Mouse (Mus musculus): ENCODE data around the gene Gjb4.

- TF ChIP-seq POLR2A (IDR thresholded peaks at IDR 0.05; ENCODE audit: extremely low read depth, insufficient read depth, low read length) (no peak), CTCF (IDR thresholded peaks at IDR 0.05; ENCODE audit: low read depth, low read length) (no peak)
These were observed 42.3 kb downstream of the Gjb4 start for GRCm38 (mm10) chr4:127311561-127311960.

Measured in liver, adult 2 months (tissue).